ENCODE assay signal across 9 mouse cellular contexts in the genomic region with DNA sequence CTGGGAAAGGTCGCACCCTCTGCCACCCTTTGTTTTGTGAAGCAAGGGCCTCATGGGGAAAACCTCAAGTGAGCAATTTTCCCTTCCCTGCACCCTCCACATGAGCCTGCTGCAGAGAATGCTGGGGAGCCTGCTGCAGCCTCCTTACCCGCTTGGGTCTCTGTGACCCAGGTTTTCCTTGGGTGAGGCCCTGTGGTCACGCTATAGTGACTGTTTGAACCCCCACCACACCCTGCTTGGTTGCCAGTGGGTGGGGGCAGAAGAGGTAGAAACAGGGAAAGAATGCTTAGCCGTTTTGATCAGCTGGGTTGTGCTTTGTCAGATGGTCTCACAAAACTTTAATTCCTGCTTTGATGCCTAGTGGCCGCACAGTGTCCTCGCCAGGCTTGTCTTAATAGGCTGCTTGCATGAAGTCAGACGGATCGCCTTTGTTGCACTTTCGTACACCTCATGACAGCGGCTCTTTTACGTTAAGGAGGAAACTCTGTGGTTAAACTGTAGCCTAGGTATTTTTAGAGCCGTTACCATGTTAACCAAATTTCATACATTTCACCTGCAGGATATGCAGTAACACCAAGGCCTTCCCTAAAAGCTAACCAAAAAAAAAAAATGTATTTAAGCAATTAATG.
DNase-seq lines count a peak whose midpoint lies in the region; ATAC-seq and TF ChIP-seq lines count a peak whose summit lies in the region.
"Had no signal": no experiment of that assay in that cellular context is flagged by ENCODE, and none has a peak within 500 bp of the region (broad histone marks: within the 10 kb centered on the region; RNA-seq: fewer than 3 reads in every experiment).

No protein-coding gene starts in this region.

- intact Hi-C loops in left cerebral cortex, adult 2 months (cut with DNase I): no loop called here

- H3K4me2 ChIP-seq in liver, embryonic 15.5 days: peak overlapping the region; percentile 28; the same call in 1 of the 2 replicates
- H3K4me2 ChIP-seq: embryonic facial prominence, embryonic 15.5 days had no signal

- no peaks in the 10 kb centered on the region for H3K27me3 ChIP-seq in liver, embryonic 15.5 days

- no peak overlapping the region for H3K9ac ChIP-seq in liver, embryonic 15.5 days
- H3K9ac ChIP-seq: embryonic facial prominence, embryonic 15.5 days had no signal

- 0 out of 2 replicates have a peak overlapping the region, but pooled peaks have one; percentile 38 for H3K27ac ChIP-seq in liver, embryonic 15.5 days (replicated peaks)
- H3K27ac ChIP-seq in left cerebral cortex, adult 2 months: no peak overlapping the region; the same call in 1 of the 2 replicates
- H3K27ac ChIP-seq: embryonic facial prominence, embryonic 15.5 days had no signal

- H3K4me3 ChIP-seq in liver, embryonic 15.5 days (replicated peaks): no peak overlapping the region
- H3K4me3 ChIP-seq in left cerebral cortex, adult 2 months: no peak overlapping the region
- H3K4me3 ChIP-seq: embryonic facial prominence, embryonic 15.5 days had no signal

- H3K4me1 ChIP-seq in liver, embryonic 15.5 days (replicated peaks): peaks cover 5% of the 10 kb centered on the region; the same call in 1 of the 2 replicates

- TF ChIP-seq CTCF in left cerebral cortex, adult 2 months (IDR thresholded peaks at IDR 0.05): no peak

- ATAC-seq in liver, embryonic 15.5 days (ENCODE audit: insufficient read depth): no peak

- H3K36me3 ChIP-seq in liver, embryonic 15.5 days (replicated peaks): no peaks in the 10 kb centered on the region
- H3K36me3 ChIP-seq: embryonic facial prominence, embryonic 15.5 days had no signal

- peak; percentile 18 for DNase-seq in embryo, embryonic 10 days (ENCODE audit: low spot score)
- no peak for DNase-seq in embryo, embryonic 9.5 days (ENCODE audit: extremely low spot score)
- peak; percentile 20 for DNase-seq in embryo, embryonic 11 days
- peak; percentile 32 to 42 for DNase-seq in spleen, postnatal 10 days (ENCODE audit: low spot score in 2 of 2)
- no peak for DNase-seq in urinary bladder, adult 2 months (ENCODE audit: low spot score)
- no peak for DNase-seq in left cerebral cortex, adult 2 months (ENCODE audit: extremely low spot score in 1 of 2, low spot score in 2 of 2)
- DNase-seq in right cerebral cortex, postnatal 10 days (ENCODE audit: low spot score in 2 of 2): no peak

- H3K9me3 ChIP-seq in liver, embryonic 15.5 days (replicated peaks): no peaks in the 10 kb centered on the region
- H3K9me3 ChIP-seq: embryonic facial prominence, embryonic 15.5 days had no signal

- 16% methylated on average over 12 of the region's 12 CpGs for WGBS in liver, embryonic 15.5 days (ENCODE audit: insufficient replicate concordance)

Comparison
In these comparisons a context has a peak if more than half of its experiments do, and no peak if none do; other contexts are left out.
1. DNase-seq: peak in embryo, embryonic 10 days (single experiment), embryo, embryonic 11 days (single experiment) and spleen, postnatal 10 days (2 of 2); none in embryo, embryonic 9.5 days (single experiment), urinary bladder, adult 2 months (single experiment), left cerebral cortex, adult 2 months (0 of 2) and right cerebral cortex, postnatal 10 days (0 of 2).